Mouse (Mus musculus) B cell, adult 2 months (primary cell): Measurements from ENCODE around the gene Pigt.
A peak's percentile ranks its signal among the peaks of the same experiment; 100 is the strongest.

ENCODE experiments used
- DNase-seq, 2 experiments: peaks; one replicate each; pipeline ENCODE4 v3.0.0; 2022

Pigt gene

GRCm38 (mm10) chr2:164521841-164522240, 24.5 kb downstream of the Pigt start:
- DNase-seq: peak; percentile 80 to 86

GRCm38 (mm10) chr2:164522280-164522679, 25.0 kb downstream of the Pigt start:
- DNase-seq: no peak

GRCm38 (mm10) chr2:164523301-164523773, 26.0 kb downstream of the Pigt start:
- DNase-seq: peak in 1 of 2 experiments; percentile 12

GRCm38 (mm10) chr2:164528557-164528956, 31.2 kb downstream of the Pigt start:
- DNase-seq: no peak

- DNase-seq: peak; percentile 87 to 89
Observed at GRCm38 (mm10) chr2:164531169-164531568, 33.8 kb downstream of the Pigt start.

GRCm38 (mm10) chr2:164534315-164534714, 37.0 kb downstream of the Pigt start:
- DNase-seq: no peak

GRCm38 (mm10) chr2:164537003-164537402, 39.7 kb downstream of the Pigt start:
- DNase-seq: no peak

GRCm38 (mm10) chr2:164540652-164541427, 43.5 kb downstream of the Pigt start:
- no peak for DNase-seq

GRCm38 (mm10) chr2:164542132-164542531, 44.8 kb downstream of the Pigt start:
- no peak for DNase-seq

GRCm38 (mm10) chr2:164542598-164542997, 45.3 kb downstream of the Pigt start:
- no peak for DNase-seq

- DNase-seq: no peak
Observed at GRCm38 (mm10) chr2:164543745-164544144, 46.4 kb downstream of the Pigt start.

GRCm38 (mm10) chr2:164544454-164545097, 47.3 kb downstream of the Pigt start:
- no peak for DNase-seq

GRCm38 (mm10) chr2:164549338-164549737, 52.0 kb downstream of the Pigt start:
- DNase-seq: no peak

- DNase-seq: no peak
Observed at GRCm38 (mm10) chr2:164549963-164550894, 52.9 kb downstream of the Pigt start.

GRCm38 (mm10) chr2:164550895-164551269, 53.6 kb downstream of the Pigt start:
- DNase-seq: no peak

GRCm38 (mm10) chr2:164551502-164551901, 54.2 kb downstream of the Pigt start:
- no peak for DNase-seq
